Mouse (Mus musculus) heart, postnatal 0 days (tissue): ENCODE results near the gene Wars2. TPM values are rescaled to one million over a fixed set of nuclear protein-coding genes. Genes with fewer than 3 reads are reported as not detected.

ENCODE experiments used
- ATAC-seq: fragments of 200-750 bp; cut with Nextera tagmentation; 2 replicates; pipeline ENCODE4 v1.8.0; 2017; ENCODE audit warnings: low read depth, moderate number of reproducible peaks, moderate library complexity; ENCODE audit not compliant: insufficient read depth
- DNase-seq: peaks from one replicate; pipeline ENCODE4 v3.0.0-alpha.2; 2016; ENCODE audit warnings: low spot score
- H3K27ac ChIP-seq: fragments of 300-500 bp; sonication (generic); 2 replicates; pipeline ENCODE4 v1.5.1; 2014; ENCODE audit warnings: low read depth, mild to moderate bottlenecking
- H3K27me3 ChIP-seq: fragments of 300-500 bp; sonication (generic); 2 replicates; pipeline ENCODE4 v1.6.1; 2014; ENCODE audit warnings: low read length, mixed read lengths; ENCODE audit not compliant: control insufficient read depth, insufficient read depth
- H3K36me3 ChIP-seq: fragments of 300-500 bp; sonication (generic); replicated peaks from 2 replicates; pipeline ENCODE4 v1.6.1; 2014; ENCODE audit warnings: low read length, mixed read lengths; ENCODE audit not compliant: control insufficient read depth, insufficient read depth
- H3K4me1 ChIP-seq: fragments of 300-500 bp; sonication (generic); 2 replicates; pipeline ENCODE4 v1.6.1; 2014; ENCODE audit warnings: antibody characterized with exemption; ENCODE audit not compliant: control insufficient read depth, insufficient read depth
- H3K4me2 ChIP-seq: fragments of 300-500 bp; sonication (generic); 2 replicates; pipeline ENCODE4 v1.6.1; 2014; ENCODE audit warnings: low read depth, mild to moderate bottlenecking, low read length, moderate library complexity
- H3K4me3 ChIP-seq: fragments of 300-500 bp; sonication (generic); 2 replicates; pipeline ENCODE4 v1.5.1; 2014; ENCODE audit warnings: low read depth, low read length
- H3K9ac ChIP-seq: fragments of 300-500 bp; sonication (generic); replicated peaks from 2 replicates; pipeline ENCODE4 v1.6.1; 2014; ENCODE audit warnings: low read depth, low read length, mixed read lengths
- H3K9me3 ChIP-seq: fragments of 300-500 bp; sonication (generic); replicated peaks from 2 replicates; pipeline ENCODE4 v1.6.1; 2016; ENCODE audit warnings: low read length; ENCODE audit not compliant: control insufficient read depth
- CTCF ChIP-seq: IDR thresholded peaks from 2 replicates; pipeline ENCODE4 v1.5.1; 2016; ENCODE audit warnings: antibody characterized with exemption, control low read depth, low read depth
- EP300 ChIP-seq: IDR thresholded peaks from 2 replicates; pipeline ENCODE4 v1.6.1; 2016; ENCODE audit warnings: antibody characterized with exemption, low read depth
- WGBS: fragments of 180-500 bp; shearing (Covaris S2); extraction: QIAGEN DNeasy Blood & Tissue Kit; methylation state at CpG from one replicate; pipeline ENCODE4 v1.1.7; 2014; 5-methylcytosine and 5-hydroxymethylcytosine counted together
- polyA plus RNA-seq: library from polyadenylated mRNA; unstranded; fragments of >200 nt; fragmentation: Nextera tagmentation; extraction: Ambion mirVana; gene quantifications from 2 replicates; pipeline ENCODE4 v1.2.1, GENCODE M21; 2015
- total RNA-seq: library from RNA; depleted of rRNA; stranded (reverse); fragments of >200 nt; gene quantifications from 2 replicates; pipeline ENCODE4 v1.2.3, GENCODE M21; 2014; ENCODE audit warnings: low replicate concordance

Wars2 gene
- total and polyA plus RNA-seq, 2 experiments from 2014 or later, result 6.0 to 6.5 TPM

DNA sequence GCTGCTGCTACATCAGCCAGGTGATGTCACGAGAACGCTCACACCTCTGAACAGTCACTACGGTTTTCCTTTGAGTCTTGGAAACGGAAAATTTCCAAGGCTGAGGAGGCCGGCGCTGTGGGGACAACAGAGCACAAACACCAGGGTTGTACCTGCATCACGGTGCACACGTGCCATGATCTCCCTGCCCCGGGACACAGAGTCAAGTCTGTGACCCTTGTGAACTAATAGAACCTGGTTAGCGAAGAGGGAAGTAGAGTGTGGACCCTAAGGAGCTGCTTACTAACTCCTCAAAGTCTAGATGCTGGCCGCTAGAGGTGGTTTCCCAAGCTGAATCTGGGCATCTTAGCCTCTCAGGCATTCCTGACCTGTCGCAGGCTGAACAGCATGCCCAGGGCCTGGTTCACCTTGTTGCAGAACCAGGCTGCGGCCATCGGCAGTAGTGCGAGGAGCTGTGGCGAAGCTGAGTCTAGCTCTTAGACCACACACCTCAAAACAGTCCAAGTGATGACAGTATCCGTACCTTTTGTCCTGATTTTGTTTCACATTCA is 93.5 kb downstream of the Wars2 start:
- Histone ChIP-seq H3K4me3 (peak overlapping the region; percentile 32), H3K9me3 (no peaks in the 10 kb centered on the region), H3K36me3 (no peaks in the 10 kb centered on the region), H3K4me2 (peak overlapping the region; percentile 54), H3K27me3 (peaks cover 57% of the 10 kb centered on the region), H3K4me1 (peaks cover 11% of the 10 kb centered on the region; the same call in 1 of the 2 replicates), H3K27ac (no peak overlapping the region), H3K9ac (no peak overlapping the region)
- DNase-seq (no peak), ATAC-seq (peak; percentile 27; the same call in 1 of the 2 replicates)
- TF ChIP-seq CTCF (no peak), EP300 (no peak)
- WGBS, result 5% methylated on average over 17 of the region's 17 CpGs

DNA sequence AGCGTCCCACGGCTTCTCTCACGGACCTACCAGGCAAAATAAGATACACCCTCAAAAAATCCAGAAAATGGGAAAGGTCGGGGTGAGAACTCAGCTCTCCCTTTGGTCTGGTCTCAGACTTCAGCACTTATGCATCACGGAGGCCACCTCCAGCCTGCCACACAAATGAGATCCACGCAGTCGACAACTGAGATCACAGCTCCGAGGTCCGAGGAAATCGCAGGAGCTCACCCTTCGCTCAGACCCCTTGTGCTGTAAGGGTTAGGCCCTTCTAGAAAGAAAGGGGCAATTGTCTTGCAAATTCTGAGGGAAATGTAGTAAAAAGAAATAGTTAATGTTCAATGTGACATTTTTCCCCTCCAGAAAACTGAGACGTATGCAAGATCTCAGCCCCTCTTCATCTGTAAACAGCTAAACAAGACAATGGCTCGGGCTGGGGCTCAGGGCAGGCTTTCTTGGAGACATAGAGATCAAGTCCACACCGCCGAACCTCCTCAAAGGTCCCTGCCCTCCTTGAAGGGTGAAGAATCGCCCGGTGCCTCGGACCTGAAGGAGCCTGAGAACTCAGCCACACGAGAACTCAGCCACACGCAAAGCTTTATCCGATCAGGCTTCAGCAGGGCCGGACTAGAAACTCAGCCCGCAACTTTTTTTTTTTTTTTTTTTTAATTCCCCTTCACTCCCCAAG is 94.4 kb downstream of the Wars2 start:
- WGBS, result 7% methylated on average over 23 of the region's 23 CpGs
- ATAC-seq, result no peak
- TF ChIP-seq EP300 (no peak), CTCF (no peak)
- Histone ChIP-seq H3K27ac (no peak overlapping the region), H3K4me3 (peak overlapping the region; percentile 32; the same call in 1 of the 2 replicates), H3K4me1 (peaks cover 11% of the 10 kb centered on the region; the same call in 1 of the 2 replicates), H3K9me3 (no peaks in the 10 kb centered on the region), H3K9ac (no peak overlapping the region), H3K27me3 (peaks cover 65% of the 10 kb centered on the region), H3K36me3 (no peaks in the 10 kb centered on the region), H3K4me2 (no peak overlapping the region)
- DNase-seq, result no peak

DNA sequence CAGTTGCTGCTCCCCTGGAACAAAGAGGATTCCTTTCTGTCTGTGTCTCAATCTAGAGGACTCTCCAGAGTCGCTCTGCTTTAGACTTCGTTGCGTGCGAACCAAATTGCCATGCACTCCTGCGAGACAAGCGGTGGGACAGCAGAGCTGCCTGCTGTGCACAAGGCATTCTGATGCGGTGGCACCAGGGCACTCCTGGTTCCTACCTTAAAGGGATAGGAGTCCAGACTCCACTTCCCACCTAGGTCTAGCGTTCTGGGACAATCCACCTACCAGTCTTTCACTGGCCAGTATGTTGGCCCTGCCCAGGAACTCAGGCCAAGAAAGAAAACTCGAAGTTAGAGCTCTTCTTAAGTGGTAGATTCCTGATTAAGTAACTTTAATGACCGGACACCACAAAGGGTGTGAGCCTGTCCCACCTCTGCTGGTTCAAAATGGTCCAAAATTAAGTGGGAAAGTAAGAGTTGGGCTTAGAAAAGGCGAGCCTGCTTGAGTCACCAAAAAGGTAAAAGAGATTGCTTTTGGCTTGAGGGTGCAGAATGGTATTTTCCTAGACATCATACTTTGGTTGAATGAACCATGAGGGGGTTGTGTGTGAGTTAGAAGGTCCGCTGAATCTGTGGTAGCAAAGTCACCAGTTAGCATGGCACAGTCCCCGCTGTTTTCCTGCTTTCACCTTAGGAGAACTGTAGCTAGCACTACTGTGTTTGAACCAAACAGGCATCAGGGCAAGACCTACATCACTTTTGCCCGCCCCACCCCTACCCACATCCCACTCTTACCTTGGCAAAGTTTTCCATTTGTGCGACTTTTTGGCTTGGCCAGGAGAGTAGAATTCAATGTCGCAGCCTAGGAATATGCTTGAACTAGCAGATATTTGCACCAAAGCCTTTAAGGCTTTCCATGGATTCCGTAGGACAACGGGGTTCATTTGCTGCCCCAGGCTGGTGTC is 95.2 kb downstream of the Wars2 start:
- ATAC-seq (no peak), DNase-seq (no peak)
- Histone ChIP-seq H3K27me3 (peaks cover 73% of the 10 kb centered on the region), H3K9me3 (no peaks in the 10 kb centered on the region), H3K4me1 (peaks cover 14% of the 10 kb centered on the region; the same call in 1 of the 2 replicates), H3K36me3 (no peaks in the 10 kb centered on the region), H3K4me2 (no peak overlapping the region), H3K27ac (no peak overlapping the region), H3K9ac (no peak overlapping the region), H3K4me3 (no peak overlapping the region)
- 7% methylated on average over 18 of the region's 18 CpGs for WGBS
- TF ChIP-seq EP300 (no peak), CTCF (no peak)

DNA sequence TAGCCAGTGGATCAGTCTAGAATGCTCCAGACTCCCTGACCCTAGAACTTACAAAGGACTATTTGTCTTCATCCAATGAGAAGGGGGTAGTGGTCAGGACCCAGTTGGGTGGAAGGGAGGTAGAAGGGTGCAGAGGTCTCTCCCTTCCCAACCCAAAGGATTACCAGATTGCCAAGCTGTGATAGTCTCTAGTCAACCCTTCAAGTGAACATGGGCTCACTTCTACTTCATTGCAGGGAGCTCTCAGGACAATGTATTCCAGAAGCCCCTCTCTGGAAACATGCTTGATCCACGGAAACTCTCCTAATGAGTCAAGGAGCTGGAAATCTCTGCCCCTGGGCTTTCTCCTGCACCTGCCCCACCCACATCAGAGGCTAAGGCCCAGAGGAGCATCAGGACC is 97.8 kb downstream of the Wars2 start:
- Histone ChIP-seq H3K9ac (no peak overlapping the region), H3K27me3 (peaks cover 95% of the 10 kb centered on the region)

DNA sequence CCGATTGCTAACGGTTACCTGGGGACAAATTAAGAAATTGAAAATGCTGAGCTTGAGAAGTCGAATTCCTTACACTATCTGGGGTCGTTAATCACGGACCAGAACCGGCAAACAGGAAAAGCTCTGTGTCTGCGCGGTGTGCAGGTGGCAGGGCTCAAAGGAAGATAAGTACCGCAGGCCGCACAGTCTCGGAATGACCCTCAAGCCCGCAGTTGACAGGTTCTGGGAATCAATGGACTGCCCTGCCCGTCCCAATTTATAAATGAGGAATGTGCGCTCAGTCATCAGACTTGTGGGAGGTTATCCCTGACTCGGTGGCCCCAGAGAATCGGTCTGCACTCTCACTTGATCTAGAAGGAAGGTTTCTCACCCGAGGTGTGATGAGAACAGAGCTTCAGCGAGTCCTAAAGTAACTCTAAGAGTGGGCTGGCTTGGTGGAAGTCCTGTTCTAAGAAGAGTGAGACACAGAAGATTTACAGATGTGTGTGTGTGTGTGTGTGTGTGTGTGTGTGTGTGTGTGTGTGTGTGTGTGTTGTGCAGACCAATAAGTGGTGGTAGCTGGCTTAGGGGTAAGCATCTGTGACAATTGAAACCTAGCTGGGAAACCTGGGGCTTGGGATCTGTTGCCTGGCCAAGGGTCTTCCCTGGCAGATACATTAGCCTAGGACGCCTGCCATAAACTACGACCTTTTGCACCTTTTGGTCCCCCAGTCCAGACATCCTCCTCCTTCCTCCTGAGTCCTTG is 98.6 kb downstream of the Wars2 start:
- Histone ChIP-seq H3K4me3 (peak overlapping the region; percentile 37; the same call in 1 of the 2 replicates), H3K36me3 (no peaks in the 10 kb centered on the region), H3K4me2 (no peak overlapping the region), H3K9ac (no peak overlapping the region), H3K9me3 (no peaks in the 10 kb centered on the region), H3K4me1 (peaks cover 5% of the 10 kb centered on the region; the same call in 1 of the 2 replicates), H3K27ac (no peak overlapping the region), H3K27me3 (peaks cover 97% of the 10 kb centered on the region)
- TF ChIP-seq EP300 (no peak), CTCF (no peak)
- WGBS, result 4% methylated on average over 20 of the region's 20 CpGs
- ATAC-seq (no peak), DNase-seq (no peak)

More for the DNA sequence above, 97.8 kb downstream of the Wars2 start:
- DNase-seq (no peak), ATAC-seq (no peak)
- Histone ChIP-seq H3K36me3 (no peaks in the 10 kb centered on the region), H3K9me3 (no peaks in the 10 kb centered on the region), H3K4me1 (peaks cover 13% of the 10 kb centered on the region; the same call in 1 of the 2 replicates), H3K4me2 (no peak overlapping the region), H3K4me3 (no peak overlapping the region), H3K27ac (no peak overlapping the region)
- WGBS, result 0% methylated on average over 1 of the region's 1 CpGs
- TF ChIP-seq CTCF (no peak), EP300 (no peak)
